Mouse (Mus musculus): ENCODE results near the gene Asb8. TPM values are rescaled to one million over a fixed set of nuclear protein-coding genes. Genes with fewer than 3 reads are reported as not detected.

Asb8 gene
- polyA plus RNA-seq (2017; shearing (Covaris generic)), result 10 to 100 TPM; 37.1 to 44.9 (median 41.2) TPM

DNA sequence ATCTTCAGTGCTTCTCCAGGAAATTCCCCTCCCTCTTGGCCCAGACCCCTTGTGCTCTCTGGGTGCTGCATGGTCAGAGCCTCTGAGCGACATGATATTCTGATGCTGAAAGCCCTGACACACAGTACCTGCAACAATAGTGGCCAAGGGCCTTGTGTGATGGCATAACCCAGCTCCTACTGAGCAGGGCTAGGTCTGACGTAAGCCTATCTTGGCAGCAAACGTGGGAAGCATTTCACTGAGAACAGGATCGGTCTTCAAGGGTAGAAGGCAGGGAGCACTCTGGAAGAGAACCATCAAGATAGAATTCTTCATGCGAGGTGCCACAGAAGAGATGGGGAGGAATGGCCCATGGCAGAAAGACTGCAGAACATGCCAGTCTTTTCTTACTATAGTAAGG is at the start of gene Asb8:
Asb8 (minus strand) TSS at position 101 of the 400 bp plus-strand sequence.
- no peak for ATAC-seq

DNA sequence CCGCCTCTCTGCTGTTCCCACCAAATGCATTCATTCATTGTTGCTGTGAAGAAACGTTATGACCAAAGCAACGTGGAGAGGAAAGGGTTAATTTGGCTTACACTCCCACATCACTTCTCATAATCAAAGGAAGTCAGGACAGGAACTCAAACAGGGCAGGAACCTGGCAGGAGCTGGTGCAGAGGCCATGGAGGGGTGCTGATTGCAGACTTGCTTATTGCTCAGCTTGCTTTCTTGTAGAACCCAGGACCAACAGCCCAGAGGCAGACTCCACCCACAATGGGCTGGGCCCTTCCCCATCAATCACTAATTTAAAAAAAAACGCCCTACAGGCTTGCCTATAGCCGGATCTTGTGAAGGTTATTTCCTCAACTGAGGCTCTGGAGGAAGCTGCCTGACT is 48.7 kb upstream of the Asb8 start:
- ATAC-seq, result no peak

DNA sequence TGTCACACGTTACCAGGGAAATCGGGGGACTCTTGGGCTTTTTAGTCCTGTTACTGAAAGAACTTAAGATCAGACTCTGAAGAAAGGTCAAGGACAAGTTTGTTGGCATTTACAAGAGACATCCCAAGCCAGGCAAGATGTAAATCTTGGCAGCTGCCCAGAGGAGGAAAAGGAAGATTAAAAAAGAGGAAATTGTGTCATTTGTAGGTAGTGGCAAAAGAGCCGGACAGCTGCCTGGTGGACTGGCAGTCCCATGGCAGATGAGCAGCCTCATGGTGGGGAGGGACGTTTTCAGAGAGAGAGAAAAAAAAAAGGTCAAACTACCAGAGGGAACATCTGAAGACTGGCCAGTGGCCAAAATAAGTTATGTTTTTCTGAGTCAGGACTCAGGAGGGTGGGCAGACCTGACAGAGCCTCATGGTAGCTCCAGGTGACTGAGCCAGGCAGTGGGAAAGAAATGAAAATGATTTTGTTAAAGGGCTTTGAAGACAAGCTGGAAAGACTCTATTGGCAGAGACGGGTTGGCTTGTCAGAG is 48.0 kb upstream of the Asb8 start:
- ATAC-seq, result no peak

- ATAC-seq, result no peak
Observed at GRCm38 (mm10) chr15:98209676-98210075, 44.3 kb upstream of the Asb8 start.

- no peak for ATAC-seq
Observed at GRCm38 (mm10) chr15:98195442-98195841, 30.0 kb upstream of the Asb8 start, which contains the start of gene Olfr288. TSS of gene Olfr288 (minus strand) at chr15:98195542.

- no peak for ATAC-seq
Observed at GRCm38 (mm10) chr15:98184456-98184855, 19.0 kb upstream of the Asb8 start.

- no peak for ATAC-seq
Observed at GRCm38 (mm10) chr15:98181856-98182570, 16.6 kb upstream of the Asb8 start.

DNA sequence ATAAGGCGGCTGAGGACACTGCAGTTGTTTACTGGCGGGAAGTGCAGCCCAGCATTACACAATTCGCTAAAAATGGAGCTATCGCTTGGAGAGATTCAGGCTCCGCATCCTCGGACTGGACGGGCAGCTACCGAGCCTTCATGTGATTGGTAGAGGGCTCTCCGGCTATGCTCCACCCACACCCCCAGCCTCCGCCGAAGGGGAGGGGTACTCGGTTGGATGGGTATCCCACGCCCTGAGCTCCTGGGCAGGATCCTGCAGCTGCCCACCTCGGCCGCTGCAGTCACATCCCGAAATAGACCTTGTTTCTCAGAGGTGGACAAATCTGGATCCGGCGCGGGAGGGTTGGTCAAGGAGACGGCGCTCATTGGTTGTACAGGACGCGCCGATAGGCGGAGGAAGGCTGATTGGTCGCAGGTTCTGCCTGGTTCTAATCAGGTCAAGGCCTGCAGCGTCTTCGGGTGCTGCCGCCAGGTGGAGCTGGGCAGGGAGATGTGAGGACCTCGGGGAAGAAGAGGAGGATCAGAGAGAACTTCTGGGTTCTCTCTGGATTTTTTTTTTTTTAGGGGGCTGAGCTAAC is 15.8 kb upstream of the Asb8 start:
- ATAC-seq, result peak; percentile 93

DNA sequence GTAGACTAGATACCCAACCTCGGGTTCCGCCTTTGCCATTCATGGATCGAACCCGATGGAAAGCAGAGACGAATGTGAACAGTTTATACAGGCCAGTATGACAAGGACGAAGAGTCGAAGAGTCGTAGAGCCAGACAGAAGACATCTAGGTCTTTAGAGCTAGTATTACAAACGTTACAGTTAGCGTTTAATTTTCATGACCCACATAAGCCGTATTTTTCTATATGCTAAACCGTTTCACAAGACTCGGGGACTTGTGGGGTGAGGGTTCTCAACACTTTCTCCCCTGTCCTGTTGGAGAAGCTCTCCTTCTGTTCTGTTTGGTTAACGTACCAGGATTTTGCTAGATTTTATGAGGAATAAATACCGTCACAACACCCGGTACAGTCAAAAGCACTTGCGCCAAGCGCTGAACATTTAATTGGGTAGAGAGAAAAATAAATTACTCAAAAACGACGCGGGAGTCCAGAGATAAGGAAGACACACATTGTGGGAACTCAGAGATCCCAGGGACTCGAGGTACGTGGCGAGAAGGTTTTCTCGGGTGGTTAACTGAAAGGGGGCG is 15.2 kb upstream of the Asb8 start:
- ATAC-seq, result no peak

GRCm38 (mm10) chr15:98177320-98177719 is 11.9 kb upstream of the Asb8 start:
- ATAC-seq, result no peak

DNA sequence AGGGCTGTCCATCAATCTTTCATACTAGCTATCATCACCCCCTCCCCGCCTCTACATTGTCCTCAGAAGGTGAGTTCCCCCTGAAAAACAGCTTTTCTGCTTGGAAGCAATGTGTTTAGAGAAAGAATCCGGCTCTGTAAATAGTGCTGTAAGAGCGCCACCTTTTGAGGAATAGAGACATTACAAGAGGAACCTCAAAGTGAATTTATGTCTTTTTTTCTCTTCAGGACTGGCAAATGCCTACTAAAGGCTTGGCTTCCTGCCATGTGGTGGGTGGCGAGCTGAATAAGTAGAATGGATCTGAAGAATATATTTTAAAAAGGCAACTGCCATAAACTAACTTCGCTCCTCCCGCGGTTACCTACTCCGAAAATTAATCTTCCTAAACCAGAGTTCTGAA is 8.4 kb upstream of the Asb8 start:
- ATAC-seq, result peak; percentile 43

DNA sequence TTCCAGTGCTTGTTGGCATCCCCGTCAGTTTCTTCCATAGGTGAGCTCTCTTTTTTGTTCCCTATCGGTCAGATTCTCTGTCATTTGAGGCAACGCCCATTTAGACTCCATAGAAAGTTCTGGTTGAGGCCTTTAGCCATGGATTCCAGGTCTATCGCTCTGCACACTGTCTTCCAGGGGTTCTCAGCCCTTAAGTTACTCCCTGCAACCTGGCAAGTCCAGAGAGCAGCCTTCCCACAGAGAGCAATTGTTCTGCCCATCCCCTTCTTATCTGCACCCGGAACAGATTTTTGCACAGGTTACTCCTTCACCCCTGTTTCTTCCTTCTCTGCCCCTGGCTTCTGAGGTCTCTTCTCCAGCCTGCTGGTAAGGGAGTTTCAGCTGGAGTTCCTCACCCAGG is 6.7 kb upstream of the Asb8 start:
- no peak for ATAC-seq

GRCm38 (mm10) chr15:98170917-98171316 is 5.5 kb upstream of the Asb8 start:
- ATAC-seq, result no peak

- no peak for ATAC-seq
Observed at GRCm38 (mm10) chr15:98170365-98170764, 4.9 kb upstream of the Asb8 start.

GRCm38 (mm10) chr15:98168622-98169004 is 3.2 kb upstream of the Asb8 start:
- no peak for ATAC-seq

DNA sequence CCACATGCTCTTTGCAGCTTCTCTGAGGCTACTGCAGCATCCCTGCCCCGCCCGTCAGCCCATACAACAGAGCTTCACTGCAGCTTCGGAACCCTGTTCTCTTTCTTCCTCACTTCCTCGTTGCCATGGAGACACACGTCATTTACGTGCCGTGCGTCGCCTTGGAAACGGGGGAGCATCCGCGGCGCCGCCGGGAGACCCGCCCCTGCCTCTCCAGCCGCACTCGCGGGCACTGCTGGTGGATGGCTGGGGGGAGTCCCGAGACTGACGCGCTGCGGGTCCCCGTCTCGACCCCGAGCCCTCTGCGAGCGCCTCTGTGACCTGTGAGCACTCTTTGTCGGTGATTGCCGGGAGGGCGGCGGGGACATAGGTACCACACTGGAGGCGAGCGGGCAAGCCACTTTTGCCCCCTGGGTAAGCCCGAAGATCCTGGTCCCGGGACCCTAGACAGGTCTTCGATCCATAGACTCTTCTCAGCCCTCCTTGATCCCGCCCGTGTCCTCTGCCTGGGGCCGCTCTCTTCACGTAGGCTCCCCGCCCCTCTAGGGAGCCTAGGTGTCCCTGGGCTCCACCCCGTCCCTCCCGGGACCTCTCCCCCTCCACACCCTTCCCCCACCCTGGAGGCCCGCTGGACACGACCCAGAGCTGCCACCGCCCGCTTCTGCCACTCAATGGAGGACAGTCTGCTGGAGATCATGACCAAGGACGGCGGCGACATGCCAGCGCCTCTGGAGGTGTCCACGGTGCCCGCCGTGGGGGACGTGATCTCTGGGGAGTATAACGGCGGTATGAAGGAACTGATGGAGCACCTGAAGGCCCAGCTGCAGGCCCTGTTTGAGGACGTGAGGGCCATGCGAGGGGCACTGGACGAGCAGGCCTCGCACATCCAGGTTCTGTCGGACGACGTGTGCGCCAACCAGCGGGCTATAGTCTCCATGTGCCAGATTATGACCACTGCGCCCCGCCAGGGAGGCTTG is 2.5 kb upstream of the Asb8 start:
- ATAC-seq, result peak; percentile 99

- no peak for ATAC-seq
Observed at GRCm38 (mm10) chr15:98166963-98167644, 1.7 kb upstream of the Asb8 start, which contains the start of gene Ccdc184. TSS of gene Ccdc184 (plus strand) at chr15:98167158.

GRCm38 (mm10) chr15:98162561-98162960 is 2.9 kb downstream of the Asb8 start:
- no peak for ATAC-seq

- ATAC-seq, result no peak
Observed at GRCm38 (mm10) chr15:98161026-98161805, 4.2 kb downstream of the Asb8 start.

DNA sequence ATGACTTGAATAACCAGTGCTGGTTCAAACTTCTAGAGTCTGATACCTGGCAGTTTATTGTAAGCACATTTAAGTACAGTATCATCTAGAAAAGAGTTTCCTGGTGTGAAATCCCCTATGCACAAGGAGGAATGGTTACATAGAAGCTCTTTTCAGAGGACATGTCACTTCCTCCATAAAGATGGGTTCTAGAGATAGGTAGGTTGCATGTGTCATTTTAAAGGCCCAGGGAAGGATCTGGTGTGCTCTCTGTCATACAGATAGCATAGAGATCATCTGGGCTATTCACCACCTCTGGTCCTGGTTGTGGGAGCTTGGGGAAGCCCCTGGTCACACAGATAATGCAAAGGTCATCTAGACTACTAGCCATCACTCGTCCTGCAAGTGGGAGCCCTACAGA is 8.2 kb downstream of the Asb8 start:
- ATAC-seq, result no peak

DNA sequence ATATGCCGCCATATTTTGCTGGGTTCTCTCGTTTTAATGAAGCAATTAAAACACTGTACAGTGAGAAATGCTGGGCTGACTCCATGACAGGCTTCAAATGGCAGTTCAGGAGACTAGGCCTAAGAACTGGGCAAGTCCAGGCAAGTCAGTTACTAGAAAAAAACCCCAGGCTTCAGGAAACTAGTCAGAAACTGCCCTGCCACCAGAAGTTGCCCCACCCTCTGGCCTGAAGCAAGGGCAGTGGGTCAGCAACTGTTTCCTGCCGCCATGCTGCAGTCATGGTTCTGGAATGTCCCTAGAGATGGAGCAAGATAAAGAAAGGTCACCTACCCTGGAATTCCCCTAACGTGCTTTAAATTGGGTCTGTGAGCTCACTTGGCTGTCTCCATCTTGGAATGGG is 9.5 kb downstream of the Asb8 start:
- no peak for ATAC-seq
